Mouse (Mus musculus): Measurements from ENCODE around the gene 4930595M18Rik. TPM values are rescaled to one million over a fixed set of nuclear protein-coding genes. Genes with fewer than 3 reads are reported as not detected.

4930595M18Rik gene
- not detected in 2 replicates for polyA plus RNA-seq (2016; fragmentation: Nextera tagmentation; extraction: Ambion mirVana)

GRCm38 (mm10) chrX:81458021-81458420 lies at the start of gene 4930595M18Rik:
4930595M18Rik (minus strand) TSS chrX:81458121.
- no peak within 1 kb of the TSS for H3K4me2 ChIP-seq (replicated peaks)
- H3K27ac ChIP-seq: no peak within 1 kb of the TSS
- no peak within 1 kb of the TSS for H3K4me3 ChIP-seq
- 82% methylated on average over 6 of the region's 6 CpGs for WGBS
- H3K27me3 ChIP-seq: no peaks in the 10 kb centered on the region
- H3K9ac ChIP-seq: no peak within 1 kb of the TSS
- H3K36me3 ChIP-seq: no peaks in the 10 kb centered on the region
- H3K9me3 ChIP-seq: no peaks in the 10 kb centered on the region
- ATAC-seq (ENCODE audit: insufficient number of reproducible peaks, insufficient read depth, low FRiP score, low TSS enrichment): no peak
- no peaks in the 10 kb centered on the region for H3K4me1 ChIP-seq

- Histone ChIP-seq H3K27me3 (no peaks in the 10 kb centered on the region), H3K4me2 (replicated peaks) (no peak overlapping the region), H3K36me3 (no peaks in the 10 kb centered on the region), H3K9me3 (no peaks in the 10 kb centered on the region), H3K4me1 (no peaks in the 10 kb centered on the region), H3K9ac (no peak overlapping the region), H3K27ac (no peak overlapping the region), H3K4me3 (no peak overlapping the region)
- ATAC-seq (ENCODE audit: insufficient number of reproducible peaks, insufficient read depth, low FRiP score, low TSS enrichment): no peak
Measured at GRCm38 (mm10) chrX:81472500-81472899, 14.6 kb upstream of the 4930595M18Rik start.
